Mouse (Mus musculus) 416B (cell line): Measurements from ENCODE around the gene Gpr152.

Experiments used
- DNase-seq: peaks from one replicate; pipeline ENCODE4 v3.0.0; 2011; ENCODE audit warnings: low read depth

Gene Gpr152

DNA sequence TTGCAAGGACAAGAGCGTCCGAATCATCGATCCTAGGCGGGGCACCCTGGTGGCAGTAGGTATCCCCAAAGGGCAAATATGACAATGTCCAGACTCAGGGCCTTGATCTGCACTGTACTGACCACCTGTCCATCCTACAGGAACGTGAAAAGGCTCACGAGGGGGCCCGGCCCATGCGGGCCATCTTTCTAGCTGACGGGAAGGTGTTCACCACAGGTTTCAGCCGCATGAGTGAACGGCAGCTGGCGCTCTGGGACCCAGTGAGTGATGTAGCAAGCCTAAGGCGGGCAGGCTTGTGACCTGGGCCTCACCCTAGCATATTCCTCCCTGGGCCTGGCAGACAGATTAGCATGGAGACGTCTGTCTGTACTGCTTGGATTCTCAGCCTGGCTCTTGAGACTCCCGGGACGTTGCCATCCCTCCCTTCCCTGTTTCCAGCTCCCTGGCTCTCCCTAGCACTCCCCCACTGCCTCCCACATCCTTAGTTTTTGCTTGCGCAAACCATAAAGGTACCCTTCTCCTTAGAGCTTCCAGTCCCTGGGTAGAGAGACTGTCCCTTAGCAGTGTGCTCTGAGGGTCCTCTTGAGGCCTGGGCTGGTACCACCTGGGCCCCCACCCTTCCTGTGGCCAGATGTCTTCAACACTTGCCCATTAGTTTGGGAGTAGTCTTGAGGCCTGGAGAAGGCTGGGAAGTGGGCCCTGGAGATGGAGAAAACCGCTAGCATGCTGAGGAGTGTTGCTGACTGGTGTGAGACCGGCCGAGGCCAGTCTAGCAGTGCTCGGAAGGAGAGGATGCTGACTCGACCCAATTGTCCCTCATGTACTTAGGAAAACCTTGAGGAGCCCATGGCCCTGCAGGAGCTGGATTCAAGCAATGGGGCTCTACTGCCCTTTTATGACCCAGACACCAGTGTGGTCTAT, 11.2 kb downstream of the Gpr152 start:
- no peak for DNase-seq

DNA sequence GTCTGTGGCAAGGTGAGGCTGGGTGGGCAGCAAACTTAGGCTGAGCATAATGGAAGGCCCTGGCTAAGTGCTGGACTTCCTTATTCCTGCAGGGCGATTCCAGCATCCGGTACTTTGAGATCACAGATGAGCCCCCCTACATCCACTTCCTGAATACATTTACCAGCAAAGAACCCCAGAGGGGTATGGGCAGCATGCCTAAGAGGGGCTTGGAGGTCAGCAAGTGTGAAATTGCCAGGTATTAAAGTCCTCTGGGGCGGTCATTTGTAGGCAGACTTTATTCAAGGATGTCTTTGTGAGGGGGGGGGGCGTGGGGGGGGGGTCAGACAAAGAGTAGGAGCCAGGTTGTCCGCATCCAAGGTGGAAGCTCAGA, 11.9 kb downstream of the Gpr152 start:
- no peak for DNase-seq

DNA sequence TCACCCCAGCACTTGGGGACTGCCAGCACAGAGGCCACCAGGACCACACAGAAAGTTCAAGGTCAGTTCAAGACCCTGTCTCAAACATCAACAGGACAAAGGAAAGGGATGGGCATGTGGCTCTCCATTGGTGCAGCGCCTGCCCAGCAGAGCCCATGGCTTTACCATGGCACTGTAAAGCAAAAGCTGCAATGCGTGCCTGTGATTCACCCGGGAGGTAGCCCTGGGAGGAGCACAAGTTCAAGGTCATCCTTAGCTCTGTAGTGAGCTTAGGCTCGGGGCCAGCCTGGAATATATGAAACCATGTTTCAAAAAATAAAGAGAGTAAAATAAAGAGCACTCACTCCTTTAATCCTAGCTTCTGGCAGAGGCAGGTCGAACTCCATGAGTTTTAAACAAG, 12.3 kb downstream of the Gpr152 start:
- DNase-seq = no peak

DNA sequence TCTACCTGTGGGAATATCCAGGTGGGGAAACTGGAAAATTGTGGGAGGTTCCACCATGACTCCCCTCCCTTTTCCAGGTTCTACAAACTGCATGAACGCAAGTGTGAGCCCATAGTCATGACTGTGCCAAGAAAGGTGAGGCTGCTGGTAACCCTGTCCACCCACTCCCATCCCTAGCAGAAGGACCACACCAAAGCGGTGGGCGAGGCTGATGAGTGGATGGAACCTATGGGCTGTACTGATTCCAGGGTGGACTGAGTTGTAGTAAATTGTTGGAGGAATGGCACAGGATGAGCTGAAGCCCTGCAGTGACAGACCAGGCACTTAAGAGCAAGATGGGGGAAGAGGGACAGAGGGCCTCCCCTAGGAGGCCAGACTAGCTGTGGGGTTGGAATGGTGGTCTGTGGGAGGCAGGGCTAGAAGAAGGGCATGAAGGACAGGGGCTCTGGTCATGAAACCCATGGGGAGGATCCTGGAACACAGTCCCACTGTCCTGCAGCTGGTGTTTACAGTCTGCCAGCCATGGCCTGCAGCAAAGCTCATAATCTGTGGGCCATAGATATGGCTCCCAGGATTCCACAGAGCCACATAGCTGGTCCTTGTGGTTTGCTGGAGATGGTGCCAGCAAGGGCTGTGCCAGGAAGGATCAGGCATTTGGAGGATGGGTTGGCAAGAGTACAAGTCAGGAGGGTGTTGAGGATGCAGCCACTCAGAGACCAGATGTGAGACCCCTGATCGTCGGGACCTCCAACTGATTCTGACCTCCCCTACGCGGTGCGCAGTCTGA, 13.1 kb downstream of the Gpr152 start:
- no peak for DNase-seq

DNA sequence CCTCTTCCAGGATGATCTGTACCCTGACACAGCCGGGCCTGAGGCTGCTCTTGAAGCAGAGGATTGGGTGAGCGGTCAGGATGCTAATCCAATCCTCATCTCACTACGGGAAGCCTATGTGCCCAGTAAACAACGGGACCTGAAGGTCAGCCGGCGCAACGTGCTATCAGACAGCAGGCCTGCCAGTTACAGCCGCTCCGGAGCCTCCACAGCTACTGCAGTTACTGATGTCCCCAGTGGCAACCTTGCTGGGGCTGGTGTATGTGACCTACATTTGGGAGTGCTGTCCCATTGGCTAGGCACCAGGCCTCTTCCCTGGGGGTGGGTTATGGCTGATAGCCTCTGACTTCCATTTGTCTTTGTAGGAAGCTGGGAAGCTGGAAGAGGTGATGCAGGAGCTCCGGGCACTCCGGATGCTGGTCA, 13.7 kb downstream of the Gpr152 start, which contains the start of gene Ptprcap:
TSS of gene Ptprcap (plus strand) at position 373 of the 423 bp plus-strand sequence.
- no peak for DNase-seq

DNA sequence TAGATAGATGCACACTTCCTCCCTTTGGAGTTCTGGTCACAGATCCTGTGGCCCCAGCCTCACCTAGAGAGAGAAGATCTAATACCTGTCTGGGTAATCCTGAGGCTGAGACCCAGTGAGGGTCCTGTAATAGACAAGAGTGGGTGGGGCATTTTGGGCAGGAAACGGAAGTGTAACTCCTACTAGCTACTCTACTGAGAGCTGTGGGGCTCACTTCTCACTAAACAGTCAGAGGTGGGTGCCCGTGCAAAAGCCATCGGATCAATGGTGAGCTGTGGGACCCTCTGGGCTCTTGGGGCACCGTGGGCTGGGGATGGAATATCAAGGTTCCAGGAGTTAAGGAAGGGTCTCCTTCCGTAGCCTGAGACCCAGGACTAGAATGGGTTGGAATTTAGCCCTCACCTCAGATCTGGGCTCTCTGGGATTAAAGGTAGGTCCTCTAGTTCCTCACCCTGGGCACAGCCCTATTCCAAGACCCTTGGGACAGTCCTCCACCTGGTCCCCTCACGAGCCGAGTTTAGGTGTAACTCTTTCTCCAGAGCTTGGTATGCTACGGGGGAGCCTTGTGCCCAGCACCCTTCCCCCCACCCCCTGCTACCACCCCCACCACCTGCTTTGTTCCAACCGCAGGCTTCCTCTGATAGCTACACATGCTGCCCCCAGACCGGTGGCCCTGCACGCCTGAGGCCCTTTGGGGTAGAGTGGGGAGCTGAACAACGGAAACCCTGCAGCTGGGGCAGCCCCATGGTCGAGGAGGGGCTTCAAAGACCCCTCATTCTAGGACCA, 15.0 kb downstream of the Gpr152 start:
- no peak for DNase-seq

DNA sequence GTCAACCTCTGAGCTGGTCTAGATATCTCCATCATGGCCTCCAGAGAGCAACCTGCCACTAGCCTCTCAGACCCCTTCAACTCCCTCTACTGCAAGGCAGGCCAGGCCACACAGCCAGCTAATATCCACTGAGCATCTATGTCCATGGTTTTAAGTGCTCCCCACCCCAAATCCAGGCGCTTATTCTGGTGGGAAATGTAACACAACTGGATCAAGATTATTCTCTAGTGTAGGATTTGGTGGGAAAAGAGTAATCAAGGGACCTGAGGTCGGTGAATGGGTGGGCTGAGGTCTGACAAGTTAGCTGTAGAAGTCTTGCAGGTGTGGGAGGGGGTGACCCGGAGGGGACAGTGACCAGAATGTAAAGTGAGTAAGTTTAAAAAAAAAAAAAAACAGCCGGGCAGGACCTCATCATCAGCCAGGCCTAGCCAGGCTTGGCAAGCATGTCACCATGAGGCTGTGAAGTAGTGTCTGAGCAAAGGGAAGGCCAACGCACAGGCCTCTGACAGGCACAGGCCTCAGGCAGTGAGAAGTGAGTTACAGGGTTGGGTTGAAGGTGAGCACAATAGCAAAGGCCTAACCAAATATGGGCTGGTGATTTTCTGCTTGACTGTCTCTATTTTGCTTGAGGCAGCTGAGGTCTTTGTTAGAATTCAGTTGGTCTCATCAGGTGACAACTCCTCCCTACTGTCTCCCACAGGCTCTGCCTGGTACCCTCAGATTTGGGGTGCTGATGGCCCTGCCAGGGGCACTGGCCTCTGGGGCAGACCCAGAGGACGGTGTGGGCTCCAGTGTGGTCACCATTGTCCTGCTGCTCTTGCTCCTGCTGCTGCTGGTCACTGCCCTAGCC, 15.9 kb downstream of the Gpr152 start:
- DNase-seq = no peak

DNA sequence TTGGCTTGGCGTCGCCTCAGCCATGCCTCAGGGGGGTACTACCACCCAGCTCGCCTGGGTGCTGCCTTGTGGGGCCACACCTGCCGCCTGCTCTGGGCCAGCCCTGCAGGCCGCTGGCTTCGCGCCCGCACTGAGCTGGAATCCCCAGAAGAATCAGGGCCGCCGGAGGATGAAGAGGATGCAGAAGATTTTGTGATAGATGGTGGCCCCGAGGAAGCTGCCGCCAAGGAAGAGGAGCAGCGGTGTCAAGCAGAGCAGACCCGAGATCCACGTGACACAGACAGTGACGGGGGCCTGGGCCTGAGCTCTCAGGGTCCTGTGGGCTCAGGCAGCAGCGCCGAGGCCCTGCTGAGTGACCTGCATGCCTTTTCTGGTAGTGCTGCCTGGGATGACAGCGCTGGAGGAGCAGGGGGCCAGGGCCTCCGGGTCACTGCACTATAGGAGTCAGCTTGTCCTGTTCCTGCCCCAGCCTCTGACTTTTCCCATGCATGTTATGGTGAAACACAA, 16.5 kb downstream of the Gpr152 start:
- no peak for DNase-seq

DNA sequence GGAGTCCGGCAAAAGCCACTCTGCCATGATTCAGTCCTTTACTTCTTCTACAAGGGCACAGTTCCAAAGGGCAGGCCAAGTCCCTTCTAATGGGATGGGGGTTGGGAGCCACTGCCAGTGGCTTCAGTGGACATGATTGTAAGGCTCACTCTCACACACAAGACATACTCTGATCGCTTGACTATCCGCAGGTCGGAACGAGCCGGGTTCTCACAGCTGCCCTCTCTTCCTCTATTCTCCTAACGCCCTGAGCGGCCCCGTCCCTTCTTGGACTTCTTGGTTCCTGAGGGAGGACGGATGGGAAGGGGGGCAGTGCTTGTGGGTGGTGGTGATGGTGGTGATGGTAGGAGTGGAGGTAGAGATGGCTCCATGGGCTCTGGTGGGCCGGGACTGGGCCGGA, 17.2 kb downstream of the Gpr152 start:
- no peak for DNase-seq

DNA sequence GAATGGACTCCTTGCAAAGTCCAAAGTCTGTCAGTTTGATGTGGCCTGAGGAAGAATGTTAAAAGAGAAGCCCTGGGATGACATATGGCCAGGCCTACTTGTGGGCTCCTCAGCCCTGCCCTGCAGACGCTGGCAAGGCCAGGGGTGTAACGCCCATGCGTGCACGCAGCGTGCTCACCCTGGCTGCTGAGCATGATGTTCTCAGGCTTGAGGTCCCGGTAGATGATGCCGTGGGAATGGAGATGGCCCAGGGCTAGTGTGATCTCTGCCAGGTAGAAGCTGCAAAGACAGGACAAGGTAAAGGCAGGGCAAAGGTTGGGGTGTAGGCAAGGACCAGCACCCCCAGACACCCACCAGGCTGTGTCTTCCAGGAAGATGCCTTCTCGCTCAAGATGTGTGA, 19.5 kb downstream of the Gpr152 start:
- no peak for DNase-seq

DNA sequence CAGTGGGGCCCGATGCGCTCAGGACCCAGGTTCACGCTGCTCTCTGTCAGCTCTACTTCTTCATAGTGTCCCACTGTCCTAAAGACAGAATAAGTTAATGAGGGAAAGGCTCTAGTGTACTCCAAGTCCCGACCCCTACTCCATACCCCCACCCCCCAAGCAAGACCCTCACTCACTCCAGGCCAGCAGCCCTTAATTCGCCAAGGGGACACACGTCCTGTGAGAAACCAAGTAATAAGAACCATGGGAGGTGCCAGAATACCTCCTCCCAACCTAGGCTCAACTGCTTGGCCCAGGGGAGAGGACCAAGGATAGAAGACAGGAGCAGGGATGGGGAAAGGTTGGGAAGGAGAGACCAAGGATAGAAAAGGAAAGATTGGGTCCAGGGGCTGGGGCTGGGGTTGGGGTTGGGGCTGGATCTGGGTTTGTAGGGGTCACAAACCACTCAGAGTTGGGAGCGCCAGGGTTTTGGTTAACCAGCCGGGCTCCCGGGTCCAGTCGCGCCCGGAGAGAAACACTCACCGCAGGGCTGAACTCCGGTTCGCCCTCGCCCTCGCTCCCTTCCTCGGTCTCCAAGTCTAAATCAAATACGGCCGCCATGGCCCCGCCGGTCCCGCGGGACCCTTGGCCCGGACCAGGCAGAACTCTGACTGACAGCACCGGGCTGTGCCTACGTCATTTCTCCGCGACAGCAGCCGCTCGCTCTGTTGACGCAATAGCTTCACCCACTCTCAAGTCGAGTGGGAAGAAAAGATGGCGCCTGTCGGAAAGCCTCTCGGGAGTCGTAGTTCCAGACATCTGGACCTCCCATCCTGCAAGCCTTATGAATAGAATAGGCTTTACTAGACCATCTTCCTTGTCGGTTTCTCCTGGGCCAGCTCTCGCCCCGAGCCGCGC, 23.3 kb downstream of the Gpr152 start, which contains the start of gene Rps6kb2:
TSS of gene Rps6kb2 (minus strand) at position 709 of the 897 bp plus-strand sequence.
- DNase-seq = peak; percentile 98

DNA sequence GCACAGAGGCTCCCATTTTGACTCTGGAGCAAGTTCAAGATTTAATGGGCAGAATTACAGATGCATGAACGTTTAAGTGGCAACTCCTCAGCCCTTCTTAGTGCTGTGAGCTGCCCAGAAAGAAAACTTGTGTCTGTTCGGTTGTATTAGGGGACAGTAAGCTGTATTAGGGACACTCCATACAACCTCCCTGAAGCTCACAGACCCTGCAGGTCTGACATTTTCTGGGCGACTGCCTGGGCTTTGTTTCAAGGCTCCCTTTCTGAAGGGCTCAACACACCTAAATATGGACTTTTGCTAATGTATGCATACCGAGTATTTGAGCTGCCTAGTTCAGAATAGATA, 23.9 kb downstream of the Gpr152 start:
- no peak for DNase-seq

DNA sequence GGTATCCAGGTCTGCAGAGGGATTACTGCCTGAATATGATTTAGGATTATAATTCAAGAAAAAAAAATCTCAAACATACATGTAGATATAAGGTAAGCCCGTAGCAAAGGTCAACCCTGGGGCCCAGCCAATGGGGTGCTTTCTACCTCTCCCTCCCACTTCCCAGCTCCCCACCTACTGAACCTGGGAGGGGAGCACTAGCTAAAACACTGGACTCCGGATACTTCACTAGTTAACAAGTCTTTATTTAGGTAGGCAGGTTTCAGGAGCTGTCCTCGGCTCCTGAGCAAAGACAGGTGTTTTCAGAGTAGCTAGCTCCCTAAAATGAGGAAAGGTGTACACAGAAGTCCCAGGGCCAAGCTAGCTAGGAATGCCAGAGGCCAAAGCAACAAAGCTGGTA, 24.5 kb downstream of the Gpr152 start:
- DNase-seq = no peak

DNA sequence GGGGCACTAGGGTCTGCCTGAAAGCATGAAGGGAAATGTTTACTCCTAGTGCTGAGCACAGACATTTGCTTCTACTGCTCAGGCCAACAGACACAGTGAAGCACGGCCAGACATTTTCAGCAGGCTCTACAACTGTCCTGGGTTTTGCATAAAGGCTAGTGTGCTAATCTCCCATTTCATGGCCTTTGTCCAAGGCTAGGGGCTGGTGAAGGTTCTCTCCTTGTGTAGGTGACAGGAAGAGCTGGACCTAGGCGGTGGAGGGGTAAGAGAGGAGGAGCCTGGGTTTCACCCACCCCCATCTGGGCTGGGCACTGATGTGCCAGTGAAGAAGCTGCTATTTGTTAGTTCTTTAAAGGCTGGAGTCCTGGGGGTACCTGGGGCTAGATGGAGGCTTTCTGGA, 25.1 kb downstream of the Gpr152 start:
- no peak for DNase-seq

DNA sequence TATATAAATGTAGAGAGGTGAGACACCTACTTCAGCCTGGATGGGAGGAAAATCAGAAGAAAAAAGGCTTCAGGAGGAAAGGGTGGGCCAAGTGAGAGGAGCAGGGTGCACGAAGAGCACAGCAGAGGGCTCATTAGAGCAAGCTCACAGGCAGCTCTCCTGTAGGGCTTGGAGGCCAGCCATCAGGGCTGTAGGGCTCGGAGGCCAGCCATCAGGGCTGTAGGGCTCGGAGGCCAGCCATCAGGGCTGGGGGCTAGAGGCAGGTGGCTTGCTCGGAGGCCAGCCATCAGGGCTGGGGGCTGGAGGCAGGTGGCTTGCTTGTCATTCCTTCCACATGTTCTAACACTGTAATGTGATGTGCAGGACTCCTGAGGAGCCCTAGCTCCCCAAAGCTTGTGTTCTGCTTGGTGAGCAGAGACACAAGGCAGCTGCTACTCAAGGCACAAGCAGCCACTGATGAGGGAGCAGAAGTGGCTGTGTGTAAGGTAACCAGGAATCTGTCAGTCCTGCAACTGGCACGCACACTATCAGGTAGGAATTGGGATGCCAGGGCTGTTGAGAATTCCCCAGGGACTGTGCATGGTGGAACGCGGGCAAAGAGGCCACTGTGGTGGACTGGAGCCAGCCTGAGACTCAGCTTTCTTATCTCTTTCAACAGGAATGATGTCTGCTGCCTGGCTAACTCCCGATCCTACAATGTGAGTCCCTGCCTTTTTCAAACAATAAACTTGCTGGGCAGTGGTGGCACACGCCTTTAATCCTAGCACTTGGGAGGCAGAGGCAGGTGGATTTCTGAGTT, 27.3 kb downstream of the Gpr152 start:
- no peak for DNase-seq

DNA sequence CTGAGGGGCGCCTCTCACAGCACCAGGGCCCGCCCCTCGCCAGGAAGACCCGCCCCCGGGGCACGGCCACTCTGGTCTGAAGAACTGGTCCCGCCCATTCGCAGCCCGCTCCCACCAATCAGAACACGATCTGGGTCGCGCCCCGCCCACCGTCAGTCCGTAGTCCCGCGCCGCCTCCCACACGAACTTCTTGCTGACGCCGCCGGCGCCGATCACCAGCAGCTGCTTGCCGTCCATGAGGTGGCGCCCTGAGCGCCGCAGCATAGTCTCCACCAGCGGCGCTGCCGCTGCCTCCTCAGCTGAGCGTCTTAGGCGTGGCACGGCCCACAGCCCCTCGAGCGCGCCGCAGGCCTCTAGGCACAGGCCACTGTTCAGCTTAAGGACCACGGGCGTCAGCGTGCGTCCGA, 29.8 kb downstream of the Gpr152 start:
- peak; percentile 98 for DNase-seq

DNA sequence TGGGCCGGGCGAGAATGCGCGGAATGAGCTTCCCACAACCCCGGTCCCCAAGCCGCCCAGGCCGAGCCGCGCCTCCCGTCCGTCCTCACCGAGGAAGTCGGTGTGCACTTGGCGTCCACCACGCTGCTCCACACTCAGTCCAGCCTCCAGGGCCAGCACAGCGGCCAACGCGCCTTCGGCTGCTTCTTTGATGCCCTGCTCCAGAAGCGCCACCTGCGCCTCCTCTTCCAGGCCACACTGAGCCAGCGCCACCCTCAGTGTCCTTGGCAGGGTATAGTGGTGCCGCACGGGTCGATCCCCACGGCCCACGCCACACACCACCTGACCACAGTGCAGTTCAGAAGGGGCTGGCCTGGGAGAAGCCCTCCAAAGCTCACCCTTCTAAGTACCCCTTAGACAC, 30.2 kb downstream of the Gpr152 start:
- no peak for DNase-seq

DNA sequence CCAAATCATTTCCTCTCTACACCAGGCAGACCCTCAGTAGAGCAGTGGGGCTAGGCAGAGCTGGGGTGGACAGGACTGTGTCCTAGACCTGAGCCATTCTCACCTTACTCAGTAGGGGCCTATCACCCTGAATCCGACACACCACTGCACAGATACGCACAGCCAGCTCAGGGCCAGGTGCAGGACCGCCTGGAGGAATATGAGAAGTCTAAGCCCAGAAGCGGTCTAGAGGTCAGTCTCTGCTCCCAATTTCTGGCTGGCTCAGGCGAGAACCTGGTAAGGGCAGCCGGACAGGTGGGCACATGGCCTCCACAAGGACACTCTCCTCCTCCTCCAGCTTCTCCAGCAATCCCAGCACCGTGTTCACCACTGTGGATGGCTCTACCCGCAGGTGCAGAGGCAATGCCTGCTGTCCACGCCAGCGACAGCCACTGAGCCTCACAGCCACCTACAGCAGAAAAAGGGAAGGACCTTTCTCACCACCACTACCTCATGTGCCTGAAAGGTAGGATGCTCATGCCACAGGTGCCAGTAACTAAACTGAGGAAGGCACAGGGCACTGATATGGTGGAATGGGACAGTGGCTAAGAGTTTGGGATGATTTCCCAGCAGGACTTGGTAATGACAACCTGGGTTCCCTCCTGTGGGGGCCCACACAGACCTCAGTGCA, 31.3 kb downstream of the Gpr152 start:
- DNase-seq = no peak
